Comparison of ENCODE assay signal across 20 mouse cellular contexts in the genomic region with DNA sequence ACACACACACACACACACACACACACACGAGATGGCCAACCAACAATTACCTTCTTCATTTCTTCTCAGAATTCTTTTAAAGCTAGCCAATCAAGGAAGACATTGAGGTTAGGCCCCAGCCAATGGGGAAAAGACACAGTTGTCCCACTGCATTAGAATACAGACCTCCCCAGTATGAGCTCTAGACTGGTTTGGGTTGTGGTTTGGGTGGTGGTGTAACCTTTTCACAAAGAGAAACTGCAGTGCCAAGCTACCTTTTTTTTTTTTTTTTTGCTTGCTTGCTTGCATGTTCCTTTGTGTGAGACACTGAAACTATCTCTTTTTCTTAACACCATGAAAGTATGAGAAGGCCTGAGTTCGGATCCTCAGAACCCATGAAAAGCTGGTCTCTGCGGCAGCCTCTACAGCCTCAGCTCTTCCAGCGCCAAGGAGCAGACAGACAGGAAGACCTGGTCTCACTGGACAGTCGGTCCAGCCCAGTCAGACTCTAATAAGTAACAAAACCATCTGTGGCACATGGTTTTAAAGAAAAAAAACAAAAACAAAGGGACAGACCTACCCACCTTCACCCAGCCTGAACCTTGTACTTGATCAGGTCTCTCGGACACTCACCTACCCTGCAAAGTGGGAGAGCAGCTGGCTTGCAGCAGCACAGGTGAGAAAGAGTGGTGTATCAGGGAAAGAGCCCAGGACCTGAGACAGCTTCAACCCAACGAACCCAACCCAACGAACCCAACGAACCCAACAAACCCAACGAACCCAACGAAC.
DNase-seq lines count a peak whose midpoint lies in the region; ATAC-seq and TF ChIP-seq lines count a peak whose summit lies in the region.
"Had no signal": no experiment of that assay in that cellular context is flagged by ENCODE, and none has a peak within 500 bp of the region (broad histone marks: within the 10 kb centered on the region; RNA-seq: fewer than 3 reads in every experiment).

No protein-coding gene starts in this region.

- no peaks in the 10 kb centered on the region for H3K36me3 ChIP-seq in kidney, embryonic 15.5 days
- H3K36me3 ChIP-seq in intestine, embryonic 15.5 days: no peaks in the 10 kb centered on the region
- no peaks in the 10 kb centered on the region for H3K36me3 ChIP-seq in midbrain, postnatal 0 days (ENCODE audit: insufficient read depth, low read length)
- H3K36me3 ChIP-seq: embryonic facial prominence, embryonic 13.5 days; G1E; hindbrain, embryonic 12.5 days; limb, embryonic 10.5 days; midbrain, embryonic 12.5 days; stomach, embryonic 15.5 days had no signal

- 88% methylated on average over 11 of the region's 11 CpGs for WGBS in kidney, embryonic 15.5 days
- WGBS in intestine, embryonic 15.5 days: 89% methylated on average over 11 of the region's 11 CpGs
- 94% methylated on average over 11 of the region's 11 CpGs for WGBS in midbrain, postnatal 0 days

- H3K4me1 ChIP-seq in kidney, embryonic 15.5 days: peaks cover 24% of the 10 kb centered on the region
- H3K4me1 ChIP-seq in intestine, embryonic 15.5 days (replicated peaks): peaks cover 29% of the 10 kb centered on the region
- peaks cover 11% of the 10 kb centered on the region; the same call in 1 of the 2 replicates for H3K4me1 ChIP-seq in midbrain, postnatal 0 days (ENCODE audit: insufficient read depth, low read length)
- H3K4me1 ChIP-seq: limb, embryonic 10.5 days had no signal

- H3K27me3 ChIP-seq in kidney, embryonic 15.5 days: no peaks in the 10 kb centered on the region
- no peaks in the 10 kb centered on the region for H3K27me3 ChIP-seq in intestine, embryonic 15.5 days (replicated peaks)
- no peaks in the 10 kb centered on the region for H3K27me3 ChIP-seq in midbrain, postnatal 0 days (ENCODE audit: insufficient read depth, low read length)
- H3K27me3 ChIP-seq: embryonic facial prominence, embryonic 13.5 days; hindbrain, embryonic 12.5 days had no signal

- TF ChIP-seq CTCF in midbrain, postnatal 0 days (IDR thresholded peaks at IDR 0.05): no peak

- no peak for ATAC-seq in kidney, embryonic 15.5 days (replicated peaks; ENCODE audit: low FRiP score)
- peak; percentile 77 for ATAC-seq in activated CD4-positive, CD25-positive, alpha-beta regulatory T cell, adult 4 months
- ATAC-seq in megakaryocyte, adult 5-6 weeks (ENCODE audit: poor library complexity, severe bottlenecking): peak; percentile 53
- no peak for ATAC-seq in intestine, embryonic 15.5 days
- no peak for ATAC-seq in midbrain, postnatal 0 days (ENCODE audit: low FRiP score)
- ATAC-seq: intestine, postnatal 0 days had no signal

- H3K27ac ChIP-seq in kidney, embryonic 15.5 days: no peak overlapping the region
- no peak overlapping the region for H3K27ac ChIP-seq in intestine, embryonic 15.5 days
- no peak overlapping the region for H3K27ac ChIP-seq in midbrain, postnatal 0 days (ENCODE audit: low read depth, low read length)
- H3K27ac ChIP-seq: embryonic facial prominence, embryonic 13.5 days; hindbrain, embryonic 12.5 days; limb, embryonic 10.5 days; midbrain, embryonic 12.5 days; stomach, embryonic 15.5 days had no signal

- DNase-seq in kidney, postnatal 36 days: peak; percentile 28 to 49
- DNase-seq in CD4-positive helper T cell, adult 2 months (ENCODE audit: low read depth, low spot score): peak; percentile 64
- DNase-seq in midbrain, postnatal 0 days (ENCODE audit: low spot score): no peak
- no peak for DNase-seq in adrenal gland, adult 18-20 months (ENCODE audit: low spot score in 2 of 2)
- DNase-seq: adrenal gland, postnatal 14 days; B cell, adult 2 months; cerebellum, adult 8-10 months; thymus, postnatal 14 days had no signal

- H3K9ac ChIP-seq in kidney, embryonic 15.5 days: no peak overlapping the region
- no peak overlapping the region for H3K9ac ChIP-seq in intestine, embryonic 15.5 days
- H3K9ac ChIP-seq in midbrain, postnatal 0 days (replicated peaks; ENCODE audit: low read length, poor library complexity, severe bottlenecking): no peak overlapping the region
- H3K9ac ChIP-seq: embryonic facial prominence, embryonic 13.5 days; hindbrain, embryonic 12.5 days; midbrain, embryonic 12.5 days; stomach, embryonic 15.5 days had no signal

- no peaks in the 10 kb centered on the region for H3K9me3 ChIP-seq in kidney, embryonic 15.5 days (replicated peaks)
- H3K9me3 ChIP-seq in intestine, embryonic 15.5 days: no peaks in the 10 kb centered on the region
- no peaks in the 10 kb centered on the region for H3K9me3 ChIP-seq in midbrain, postnatal 0 days (ENCODE audit: low read length)
- H3K9me3 ChIP-seq: embryonic facial prominence, embryonic 13.5 days; G1E; hindbrain, embryonic 12.5 days; limb, embryonic 10.5 days; midbrain, embryonic 12.5 days; stomach, embryonic 15.5 days had no signal

- no peak overlapping the region for H3K4me3 ChIP-seq in kidney, embryonic 15.5 days (replicated peaks)
- H3K4me3 ChIP-seq in intestine, embryonic 15.5 days (replicated peaks): no peak overlapping the region
- no peak overlapping the region for H3K4me3 ChIP-seq in midbrain, postnatal 0 days (ENCODE audit: low read depth, low read length)
- H3K4me3 ChIP-seq: embryonic facial prominence, embryonic 13.5 days; hindbrain, embryonic 12.5 days; limb, embryonic 10.5 days; midbrain, embryonic 12.5 days; myocyte; stomach, embryonic 15.5 days had no signal

- H3K4me2 ChIP-seq in kidney, embryonic 15.5 days: no peak overlapping the region
- no peak overlapping the region for H3K4me2 ChIP-seq in intestine, embryonic 15.5 days (replicated peaks)
- no peak overlapping the region for H3K4me2 ChIP-seq in midbrain, postnatal 0 days (ENCODE audit: low read depth, low read length, poor library complexity, severe bottlenecking)
- H3K4me2 ChIP-seq: embryonic facial prominence, embryonic 13.5 days; hindbrain, embryonic 12.5 days; midbrain, embryonic 12.5 days; stomach, embryonic 15.5 days had no signal

Comparison
In these comparisons a context has a peak if more than half of its experiments do, and no peak if none do; other contexts are left out.
1. DNase-seq: peak in kidney, postnatal 36 days (2 of 2) and CD4-positive helper T cell, adult 2 months (single experiment); none in midbrain, postnatal 0 days (single experiment) and adrenal gland, adult 18-20 months (0 of 2).
2. ATAC-seq: peak in activated CD4-positive, CD25-positive, alpha-beta regulatory T cell, adult 4 months (single experiment) and megakaryocyte, adult 5-6 weeks (single experiment); none in kidney, embryonic 15.5 days (single experiment), intestine, embryonic 15.5 days (single experiment) and midbrain, postnatal 0 days (single experiment).